Mouse (Mus musculus) brain, embryonic 14.5 days (tissue): ENCODE results near the gene Rgs12.

Experiments used
- CTCF ChIP-seq: fragments of 200-500 bp; IDR thresholded peaks from 2 replicates; pipeline ENCODE4 v1.5.1; 2012; ENCODE audit warnings: inconsistent platforms, mild to moderate bottlenecking, moderate library complexity, borderline replicate concordance; ENCODE audit not compliant: insufficient read depth, insufficient read length; ENCODE audit errors: extremely low read depth
- POLR2A ChIP-seq: fragments of 200-500 bp; IDR thresholded peaks from 2 replicates; pipeline ENCODE4 v1.6.1; 2012; ENCODE audit warnings: mild to moderate bottlenecking, inconsistent platforms, borderline replicate concordance; ENCODE audit not compliant: poor library complexity, insufficient read depth, insufficient read length, severe bottlenecking; ENCODE audit errors: extremely low read depth

GRCm38 (mm10) chr5:35003611-35004162 lies 54.4 kb downstream of the Rgs12 start:
- TF ChIP-seq POLR2A (no peak), CTCF (no peak)
